Mouse (Mus musculus): ENCODE measurements around the gene Tarbp2. TPM values are rescaled to one million over a fixed set of nuclear protein-coding genes. Genes with fewer than 3 reads are reported as not detected.
A peak's percentile ranks its signal among the peaks of the same experiment; 100 is the strongest.

Tarbp2 gene
- polyA plus RNA-seq, 1 experiment = 121 TPM

DNA sequence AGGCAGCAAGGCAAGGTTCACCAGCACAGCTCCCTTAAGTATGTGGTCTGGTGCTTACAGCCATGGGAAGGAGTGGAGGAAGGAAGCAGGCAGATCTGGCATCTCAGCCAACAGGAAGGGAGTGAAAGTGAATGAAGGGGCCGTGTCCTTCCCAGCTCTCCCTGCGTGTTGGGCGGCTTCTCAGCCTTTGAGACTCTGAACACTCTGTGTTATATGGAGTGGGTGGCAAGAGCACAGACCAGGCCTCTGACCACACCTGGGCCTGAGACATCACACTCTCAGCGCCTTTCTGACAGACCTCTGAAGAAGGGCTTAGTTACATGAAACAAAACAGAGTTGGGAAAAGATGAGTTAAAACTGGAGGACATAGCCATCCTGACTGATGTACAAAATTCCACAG, 12.6 kb downstream of the Tarbp2 start:
- Histone ChIP-seq H3K27ac (ENCODE audit: insufficient read depth, low read length) (peak overlapping the region; percentile 94), H3K4me1 (ENCODE audit: control insufficient read depth, insufficient read depth, low read length) (peaks cover 42% of the 10 kb centered on the region), H3K27me3 (ENCODE audit: control insufficient read depth, insufficient read depth, low read length) (no peaks in the 10 kb centered on the region), H3K4me3 (replicated peaks; ENCODE audit: insufficient read depth, low read depth, low read length) (no peak overlapping the region)
- peak in 1 of 2 experiments; percentile 25 for DNase-seq
- 83% methylated on average over 4 of the region's 4 CpGs for WGBS
- TF ChIP-seq CTCF (IDR thresholded peaks at IDR 0.05; ENCODE audit: borderline replicate concordance, insufficient read depth, low read depth, low read length) = no peak
- TF ChIP-seq POLR2A (IDR thresholded peaks at IDR 0.05; ENCODE audit: borderline replicate concordance, insufficient read depth, low read length) = no peak

DNA sequence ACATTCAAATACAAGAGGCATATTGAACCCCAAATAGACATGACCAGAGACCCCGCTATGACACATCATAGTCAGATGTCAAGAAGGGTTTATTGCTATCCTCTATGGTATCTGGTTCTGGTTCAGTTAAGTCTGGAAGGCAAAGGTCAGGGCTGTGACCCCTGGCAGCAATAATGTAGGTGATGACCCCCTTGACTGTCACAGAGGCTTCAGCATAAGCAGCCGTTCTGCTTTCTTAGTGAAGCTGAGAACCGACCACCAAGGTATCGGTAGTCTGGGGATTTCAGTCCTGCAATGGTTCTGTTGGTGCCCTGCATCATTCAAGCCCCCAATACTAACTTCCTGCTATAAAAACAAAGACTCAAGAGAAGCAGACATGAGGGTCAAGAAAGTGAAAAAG, 13.6 kb downstream of the Tarbp2 start:
- TF ChIP-seq POLR2A (IDR thresholded peaks at IDR 0.05; ENCODE audit: borderline replicate concordance, insufficient read depth, low read length) (no peak), CTCF (IDR thresholded peaks at IDR 0.05; ENCODE audit: borderline replicate concordance, insufficient read depth, low read depth, low read length) (no peak)
- peak overlapping the region; percentile 99 for H3K27ac ChIP-seq (ENCODE audit: insufficient read depth, low read length)
- no peaks in the 10 kb centered on the region for H3K27me3 ChIP-seq (ENCODE audit: control insufficient read depth, insufficient read depth, low read length)
- no peak overlapping the region for H3K4me3 ChIP-seq (replicated peaks; ENCODE audit: insufficient read depth, low read depth, low read length)
- DNase-seq = peak in 1 of 2 experiments; percentile 23
- 80% methylated on average over 4 of the region's 4 CpGs for WGBS
- H3K4me1 ChIP-seq (ENCODE audit: control insufficient read depth, insufficient read depth, low read length) = peaks cover 42% of the 10 kb centered on the region

DNA sequence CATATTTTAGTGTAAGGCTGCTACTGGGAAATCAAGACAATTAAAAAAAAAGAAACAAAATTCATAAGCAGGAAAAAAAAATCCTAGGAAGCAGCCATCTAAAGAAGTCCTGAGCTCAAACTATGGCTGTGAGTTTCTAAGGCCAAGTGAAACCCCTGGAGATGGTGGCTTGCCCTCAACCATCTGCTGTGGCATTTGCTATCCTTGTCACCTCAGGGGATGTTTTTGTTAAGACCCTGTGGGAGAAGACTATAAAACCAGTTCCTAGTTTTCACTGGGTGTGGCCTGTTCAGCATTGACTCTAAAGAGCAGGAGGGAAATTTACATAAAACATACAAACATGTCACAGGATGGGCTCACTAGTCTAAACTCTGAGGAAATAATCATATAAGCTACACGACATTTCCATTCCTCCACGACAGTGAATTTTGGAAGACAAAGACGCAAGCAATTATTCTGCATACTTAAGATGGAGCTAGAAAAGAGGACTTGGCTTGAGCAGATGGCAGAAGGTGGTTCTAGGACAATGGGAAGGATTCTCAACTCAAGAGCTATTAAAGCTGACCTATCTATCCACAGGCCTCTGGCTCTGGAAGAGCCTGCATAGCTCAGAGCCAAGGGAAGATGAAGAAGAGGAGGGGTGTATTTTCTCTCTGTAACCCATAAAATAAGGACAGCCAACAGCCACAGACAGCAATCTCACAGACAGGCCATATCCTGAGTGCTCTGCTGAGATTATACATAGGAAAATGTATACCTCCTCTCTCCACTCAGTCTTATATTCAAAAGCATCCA, 14.3 kb downstream of the Tarbp2 start:
- H3K4me3 ChIP-seq (replicated peaks; ENCODE audit: insufficient read depth, low read depth, low read length) = no peak overlapping the region
- peak overlapping the region; percentile 99 for H3K27ac ChIP-seq (ENCODE audit: insufficient read depth, low read length)
- TF ChIP-seq CTCF (IDR thresholded peaks at IDR 0.05; ENCODE audit: borderline replicate concordance, insufficient read depth, low read depth, low read length) (no peak), POLR2A (IDR thresholded peaks at IDR 0.05; ENCODE audit: borderline replicate concordance, insufficient read depth, low read length) (no peak; the same call in 1 of the 2 replicates)
- peaks cover 42% of the 10 kb centered on the region for H3K4me1 ChIP-seq (ENCODE audit: control insufficient read depth, insufficient read depth, low read length)
- H3K27me3 ChIP-seq (ENCODE audit: control insufficient read depth, insufficient read depth, low read length) = no peaks in the 10 kb centered on the region
- peak; percentile 31 to 86 for DNase-seq
- WGBS = 7% methylated on average over 3 of the region's 3 CpGs

DNA sequence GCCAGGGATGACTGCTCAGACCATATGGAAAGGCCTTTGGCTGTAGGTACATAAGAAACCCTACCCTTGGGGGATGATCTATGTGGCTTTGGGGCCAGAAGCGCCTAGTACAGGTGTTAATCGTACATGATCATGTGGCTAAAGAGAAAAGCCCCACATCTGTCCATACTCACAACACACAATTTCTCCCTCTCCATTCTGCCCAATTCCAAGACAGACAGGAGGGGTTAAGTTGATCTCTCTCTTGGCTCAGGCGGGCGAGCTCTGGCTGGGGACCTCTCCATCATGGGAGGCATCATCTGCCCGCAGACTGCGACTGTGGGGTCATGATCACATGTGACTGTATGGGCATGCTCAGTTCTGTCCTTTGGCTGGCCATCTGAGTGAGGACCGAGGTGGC, 15.9 kb downstream of the Tarbp2 start:
- Histone ChIP-seq H3K4me3 (replicated peaks; ENCODE audit: insufficient read depth, low read depth, low read length) (no peak overlapping the region), H3K27ac (ENCODE audit: insufficient read depth, low read length) (peak overlapping the region; percentile 78)
- WGBS = 63% methylated on average over 7 of the region's 7 CpGs

DNA sequence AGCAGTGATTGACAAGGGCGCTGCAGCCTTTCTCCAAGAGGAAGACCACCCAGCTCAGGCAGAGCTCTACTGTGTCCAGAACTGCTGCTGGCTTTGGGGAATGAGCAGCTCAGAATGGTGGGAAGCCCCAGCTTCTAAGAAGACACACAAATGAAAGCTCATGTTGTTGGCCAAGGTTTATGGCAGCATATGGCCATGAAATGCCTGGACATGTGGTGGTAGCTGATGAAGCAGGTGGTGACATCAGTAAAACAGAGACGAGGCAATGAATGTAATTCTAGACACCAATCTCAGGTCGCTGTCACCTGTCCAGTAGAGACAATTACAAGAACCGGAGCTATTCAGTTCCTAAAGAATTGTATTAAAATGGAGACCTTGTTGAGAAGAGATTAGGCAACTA, 26.8 kb downstream of the Tarbp2 start:
- Histone ChIP-seq H3K27ac (ENCODE audit: insufficient read depth, low read length) (peak overlapping the region; percentile 62), H3K4me3 (replicated peaks; ENCODE audit: insufficient read depth, low read depth, low read length) (no peak overlapping the region), H3K27me3 (ENCODE audit: control insufficient read depth, insufficient read depth, low read length) (no peaks in the 10 kb centered on the region), H3K4me1 (ENCODE audit: control insufficient read depth, insufficient read depth, low read length) (peaks cover 29% of the 10 kb centered on the region)
- DNase-seq = peak; percentile 95 to 98
- TF ChIP-seq POLR2A (IDR thresholded peaks at IDR 0.05; ENCODE audit: borderline replicate concordance, insufficient read depth, low read length) (peak; percentile 46; the same call in 1 of the 2 replicates), CTCF (IDR thresholded peaks at IDR 0.05; ENCODE audit: borderline replicate concordance, insufficient read depth, low read depth, low read length) (no peak)
- WGBS = 15% methylated on average over 4 of the region's 4 CpGs

More for the DNA sequence above, 15.9 kb downstream of the Tarbp2 start:
- Histone ChIP-seq H3K4me1 (ENCODE audit: control insufficient read depth, insufficient read depth, low read length) (peaks cover 42% of the 10 kb centered on the region), H3K27me3 (ENCODE audit: control insufficient read depth, insufficient read depth, low read length) (no peaks in the 10 kb centered on the region)
- DNase-seq = peak in 1 of 2 experiments; percentile 38
- TF ChIP-seq POLR2A (IDR thresholded peaks at IDR 0.05; ENCODE audit: borderline replicate concordance, insufficient read depth, low read length) (no peak), CTCF (IDR thresholded peaks at IDR 0.05; ENCODE audit: borderline replicate concordance, insufficient read depth, low read depth, low read length) (no peak)

DNA sequence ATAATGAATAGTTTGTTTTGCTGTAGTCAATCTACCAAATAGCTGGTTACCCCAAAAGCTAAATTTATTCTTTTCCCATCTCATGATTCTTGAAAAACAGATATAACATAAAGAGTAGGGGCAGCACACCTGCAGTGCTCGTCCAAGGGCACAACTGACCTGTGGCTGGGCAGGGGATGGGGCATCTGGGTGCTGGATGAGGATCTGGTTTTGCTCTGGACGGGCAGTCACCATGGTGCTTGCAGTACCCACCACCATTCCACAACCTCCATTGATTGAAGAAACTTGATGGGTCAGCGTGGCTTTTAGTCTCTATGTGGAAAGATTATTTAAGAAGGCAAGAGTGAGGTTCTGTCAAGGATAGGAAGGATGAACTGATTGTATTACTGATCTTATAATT, 28.3 kb downstream of the Tarbp2 start:
- no peaks in the 10 kb centered on the region for H3K27me3 ChIP-seq (ENCODE audit: control insufficient read depth, insufficient read depth, low read length)
- no peak for TF ChIP-seq POLR2A (IDR thresholded peaks at IDR 0.05; ENCODE audit: borderline replicate concordance, insufficient read depth, low read length)
- no peak for TF ChIP-seq CTCF (IDR thresholded peaks at IDR 0.05; ENCODE audit: borderline replicate concordance, insufficient read depth, low read depth, low read length)
- WGBS = 32% methylated on average over 3 of the region's 3 CpGs
- peak overlapping the region; percentile 98 for H3K27ac ChIP-seq (ENCODE audit: insufficient read depth, low read length)
- peak in 1 of 2 experiments; percentile 62 for DNase-seq
- no peak overlapping the region for H3K4me3 ChIP-seq (replicated peaks; ENCODE audit: insufficient read depth, low read depth, low read length)
- peaks cover 29% of the 10 kb centered on the region for H3K4me1 ChIP-seq (ENCODE audit: control insufficient read depth, insufficient read depth, low read length)

DNA sequence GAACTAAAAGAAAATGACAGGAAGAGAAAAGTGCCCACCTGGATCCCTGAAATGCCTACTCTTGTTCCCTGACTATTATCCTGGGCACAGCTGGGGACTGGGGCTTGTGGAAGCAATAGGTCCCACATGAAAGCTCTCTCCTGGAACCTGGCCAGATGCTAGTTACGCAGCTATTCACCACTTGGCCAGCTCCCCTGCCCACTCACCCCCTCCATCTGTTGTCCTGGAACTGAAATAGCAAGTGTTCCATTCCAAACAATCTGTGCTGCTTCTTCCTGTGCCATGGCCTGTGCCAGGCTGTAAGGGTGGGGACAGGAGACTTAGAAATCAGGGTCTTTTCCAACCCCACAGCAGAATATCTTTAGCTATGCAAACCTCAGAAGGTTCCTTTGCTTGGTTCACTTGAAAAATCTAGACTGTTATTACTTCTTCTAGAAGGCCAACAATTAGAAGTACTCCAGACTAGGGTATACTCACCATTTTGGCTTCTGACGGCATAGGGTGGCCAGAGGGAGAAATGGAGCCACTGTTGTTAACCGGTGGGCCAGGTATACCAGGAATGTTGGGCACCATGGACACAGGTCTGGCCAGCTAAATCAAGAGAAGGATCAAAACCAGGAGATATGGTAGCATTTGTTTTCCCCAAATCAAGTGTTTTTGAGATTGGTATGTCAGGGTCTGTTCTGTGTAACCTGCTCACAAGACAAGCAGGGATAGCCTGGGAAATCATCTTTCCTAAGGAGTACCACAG, 28.9 kb downstream of the Tarbp2 start:
- peak overlapping the region; percentile 98 for H3K27ac ChIP-seq (ENCODE audit: insufficient read depth, low read length)
- no peaks in the 10 kb centered on the region for H3K27me3 ChIP-seq (ENCODE audit: control insufficient read depth, insufficient read depth, low read length)
- WGBS = 5% methylated on average over 3 of the region's 3 CpGs
- H3K4me3 ChIP-seq (replicated peaks; ENCODE audit: insufficient read depth, low read depth, low read length) = no peak overlapping the region
- peaks cover 29% of the 10 kb centered on the region for H3K4me1 ChIP-seq (ENCODE audit: control insufficient read depth, insufficient read depth, low read length)
- TF ChIP-seq POLR2A (IDR thresholded peaks at IDR 0.05; ENCODE audit: borderline replicate concordance, insufficient read depth, low read length) (peak; percentile 18; the same call in 1 of the 2 replicates), CTCF (IDR thresholded peaks at IDR 0.05; ENCODE audit: borderline replicate concordance, insufficient read depth, low read depth, low read length) (no peak)
- DNase-seq = peak; percentile 96 to 100
